Mouse (Mus musculus) hindbrain, embryonic 15.5 days (tissue): ENCODE results near the gene Atoh7. TPM values are rescaled to one million over a fixed set of nuclear protein-coding genes. Genes with fewer than 3 reads are reported as not detected.

ENCODE experiments used
- ATAC-seq: fragments of 200-750 bp; cut with Nextera tagmentation; 2 replicates; pipeline ENCODE4 v1.8.0; 2017; ENCODE audit warnings: low read depth, moderate number of reproducible peaks, moderate TSS enrichment; ENCODE audit not compliant: low FRiP score
- H3K27ac ChIP-seq: fragments of 300-500 bp; sonication (generic); replicated peaks from 2 replicates; pipeline ENCODE4 v1.5.1; 2015; ENCODE audit warnings: mild to moderate bottlenecking, inconsistent platforms
- H3K27me3 ChIP-seq: fragments of 300-500 bp; sonication (generic); 2 replicates; pipeline ENCODE4 v1.6.1; 2015; ENCODE audit warnings: control low read depth, inconsistent platforms
- H3K36me3 ChIP-seq: fragments of 300-500 bp; sonication (generic); 2 replicates; pipeline ENCODE4 v1.6.1; 2015; ENCODE audit warnings: control low read depth, inconsistent platforms
- H3K4me1 ChIP-seq: fragments of 300-500 bp; sonication (generic); replicated peaks from 2 replicates; pipeline ENCODE4 v1.6.1; 2015; ENCODE audit warnings: control low read depth, inconsistent platforms
- H3K4me2 ChIP-seq: fragments of 300-500 bp; sonication (generic); 2 replicates; pipeline ENCODE4 v1.6.1; 2015; ENCODE audit warnings: moderate library complexity, mild to moderate bottlenecking, inconsistent platforms
- H3K4me3 ChIP-seq: fragments of 300-500 bp; sonication (generic); 2 replicates; pipeline ENCODE4 v1.5.1; 2015; ENCODE audit warnings: mild to moderate bottlenecking, inconsistent platforms
- H3K9ac ChIP-seq: fragments of 300-500 bp; sonication (generic); 2 replicates; pipeline ENCODE4 v1.6.1; 2015; ENCODE audit warnings: inconsistent platforms
- H3K9me3 ChIP-seq: fragments of 300-500 bp; sonication (generic); 2 replicates; pipeline ENCODE4 v1.6.1; 2016; ENCODE audit warnings: control low read depth, inconsistent platforms
- WGBS: fragments of 180-500 bp; shearing (Covaris S2); methylation state at CpG from one replicate; pipeline ENCODE4 v1.1.7; 2015; 5-methylcytosine and 5-hydroxymethylcytosine counted together
- polyA plus RNA-seq: library from polyadenylated mRNA; unstranded; fragments of >200 nt; fragmentation: Nextera tagmentation; extraction: Ambion mirVana; gene quantifications from 2 replicates; pipeline ENCODE4 v1.2.1, GENCODE M21; 2015

The Atoh7 gene
- polyA plus RNA-seq, 1 experiment from 2014 or later = 15.0 TPM

- 53% methylated on average over 7 of the region's 7 CpGs for WGBS
- H3K4me2 ChIP-seq = no peak overlapping the region
- H3K9ac ChIP-seq = no peak overlapping the region
- no peaks in the 10 kb centered on the region for H3K27me3 ChIP-seq
- H3K9me3 ChIP-seq = no peaks in the 10 kb centered on the region
- H3K27ac ChIP-seq = no peak overlapping the region
- no peak for ATAC-seq
- no peaks in the 10 kb centered on the region for H3K4me1 ChIP-seq
- H3K36me3 ChIP-seq = no peaks in the 10 kb centered on the region
- no peak overlapping the region for H3K4me3 ChIP-seq
These were observed 28.8 kb downstream of the Atoh7 start for GRCm38 (mm10) chr10:63128256-63128655.

- H3K36me3 ChIP-seq = no peaks in the 10 kb centered on the region
- no peak for ATAC-seq
- WGBS = 74% methylated on average over 7 of the region's 7 CpGs
These were observed 31.0 kb downstream of the Atoh7 start for GRCm38 (mm10) chr10:63130500-63130899.

GRCm38 (mm10) chr10:63132356-63132755 lies 32.9 kb downstream of the Atoh7 start:
- H3K27me3 ChIP-seq = no peaks in the 10 kb centered on the region
- no peak for ATAC-seq

More at GRCm38 (mm10) chr10:63130500-63130899, 31.0 kb downstream of the Atoh7 start:
- Histone ChIP-seq H3K27me3 (no peaks in the 10 kb centered on the region), H3K4me3 (no peak overlapping the region), H3K9ac (no peak overlapping the region), H3K27ac (no peak overlapping the region), H3K4me2 (no peak overlapping the region), H3K4me1 (no peaks in the 10 kb centered on the region), H3K9me3 (no peaks in the 10 kb centered on the region)

GRCm38 (mm10) chr10:63133326-63133725 lies 33.9 kb downstream of the Atoh7 start:
- Histone ChIP-seq H3K9me3 (no peaks in the 10 kb centered on the region), H3K27me3 (no peaks in the 10 kb centered on the region), H3K4me2 (no peak overlapping the region), H3K9ac (no peak overlapping the region), H3K4me3 (no peak overlapping the region), H3K27ac (no peak overlapping the region), H3K4me1 (no peaks in the 10 kb centered on the region), H3K36me3 (no peaks in the 10 kb centered on the region)
- ATAC-seq = no peak
- WGBS = 94% methylated on average over 4 of the region's 4 CpGs

More at GRCm38 (mm10) chr10:63132356-63132755, 32.9 kb downstream of the Atoh7 start:
- Histone ChIP-seq H3K9ac (no peak overlapping the region), H3K27ac (no peak overlapping the region), H3K4me3 (no peak overlapping the region), H3K4me1 (no peaks in the 10 kb centered on the region), H3K36me3 (no peaks in the 10 kb centered on the region), H3K4me2 (no peak overlapping the region), H3K9me3 (no peaks in the 10 kb centered on the region)
- WGBS = 90% methylated on average over 6 of the region's 6 CpGs

GRCm38 (mm10) chr10:63135680-63136079 lies 36.2 kb downstream of the Atoh7 start:
- 46% methylated on average over 12 of the region's 12 CpGs for WGBS
- no peak for ATAC-seq
- no peak overlapping the region for H3K27ac ChIP-seq
- H3K9ac ChIP-seq = no peak overlapping the region
- no peak overlapping the region for H3K4me2 ChIP-seq
- H3K9me3 ChIP-seq = no peaks in the 10 kb centered on the region
- no peaks in the 10 kb centered on the region for H3K36me3 ChIP-seq
- H3K4me1 ChIP-seq = no peaks in the 10 kb centered on the region
- H3K27me3 ChIP-seq = no peaks in the 10 kb centered on the region
- no peak overlapping the region for H3K4me3 ChIP-seq

GRCm38 (mm10) chr10:63136436-63136835 lies 37.0 kb downstream of the Atoh7 start:
- WGBS = 92% methylated on average over 6 of the region's 6 CpGs
- H3K36me3 ChIP-seq = no peaks in the 10 kb centered on the region
- H3K9me3 ChIP-seq = no peaks in the 10 kb centered on the region
- no peak overlapping the region for H3K9ac ChIP-seq
- no peaks in the 10 kb centered on the region for H3K4me1 ChIP-seq
- H3K27ac ChIP-seq = no peak overlapping the region
- no peak for ATAC-seq
- H3K4me3 ChIP-seq = no peak overlapping the region
- no peak overlapping the region for H3K4me2 ChIP-seq
- H3K27me3 ChIP-seq = no peaks in the 10 kb centered on the region

- no peak for ATAC-seq
- Histone ChIP-seq H3K9me3 (no peaks in the 10 kb centered on the region), H3K4me3 (no peak overlapping the region), H3K36me3 (no peaks in the 10 kb centered on the region), H3K4me1 (no peaks in the 10 kb centered on the region), H3K27ac (no peak overlapping the region), H3K9ac (no peak overlapping the region), H3K4me2 (no peak overlapping the region), H3K27me3 (no peaks in the 10 kb centered on the region)
- WGBS = 88% methylated on average over 13 of the region's 13 CpGs
These were observed 43.2 kb downstream of the Atoh7 start for GRCm38 (mm10) chr10:63142660-63143059.

Other genes with a start within 250 kb of the Atoh7 start
- 35.1 and 37.7 TPM in 2 replicates for gene Tet1, start 190.7 kb upstream of the Atoh7 start, polyA plus RNA-seq
- gene Slc25a16, start 179.0 kb upstream of the Atoh7 start, polyA plus RNA-seq = 13.7 and 16.1 TPM in 2 replicates
- 3.6 and 4.0 TPM in 2 replicates for gene Dna2, start 152.6 kb upstream of the Atoh7 start, polyA plus RNA-seq
- gene Rufy2, start 119.4 kb upstream of the Atoh7 start, polyA plus RNA-seq = 58.5 and 61.9 TPM in 2 replicates
- gene Hnrnph3, start 75.4 kb upstream of the Atoh7 start, polyA plus RNA-seq = 134 and 141 TPM in 2 replicates
- gene Pbld2, start 75.3 kb upstream of the Atoh7 start, polyA plus RNA-seq = 0.35 and 0.93 TPM in 2 replicates
- 0.91 and 1.2 TPM in 2 replicates for gene Pbld1, start 39.5 kb upstream of the Atoh7 start, polyA plus RNA-seq
- gene Mypn, start 104.3 kb downstream of the Atoh7 start, polyA plus RNA-seq = 0.77 and 0.90 TPM in 2 replicates
- gene Herc4, start 144.2 kb downstream of the Atoh7 start, polyA plus RNA-seq = 27.5 and 28.0 TPM in 2 replicates